Mouse (Mus musculus) adrenal gland, postnatal 14 days (tissue): Measurements from ENCODE around the gene Bglap3. TPM values are rescaled to one million over a fixed set of nuclear protein-coding genes. Genes with fewer than 3 reads are reported as not detected.
"Not testable (repeated sequence)": the region's sequence is repeated elsewhere in the genome, so short reads cannot be mapped to it uniquely, and the experiment has no call there.

Experiments
- DNase-seq: peaks from one replicate; pipeline ENCODE4 v3.0.0; 2021; ENCODE audit warnings: mixed read lengths
- long read RNA-seq, 2 experiments: library from polyadenylated mRNA; stranded (forward); transcript quantifications; one replicate each; pipeline ENCODE4 v2.0.0; 2021
- total RNA-seq: library from RNA; stranded (reverse); gene quantifications from 2 replicates; pipeline ENCODE4 v1.2.3, GENCODE M21; 2021

The Bglap3 gene
- 0.67 and 0.94 TPM in 2 replicates for total RNA-seq
- long read RNA-seq, experiment 1, partial matches to known transcripts, result 0 of 1 reads
- long read RNA-seq, experiment 1, other reads (novel, unspliced or antisense), result 1 of 1 reads
- long read RNA-seq, experiment 2, result 0 reads

GRCm38 (mm10) chr3:88372643-88373042 lies at the start of gene Bglap3:
TSS of gene Bglap3 (minus strand) at chr3:88372743.
- DNase-seq, result not testable (repeated sequence)

- no peak for DNase-seq
Observed at GRCm38 (mm10) chr3:88422020-88422720, 49.6 kb upstream of the Bglap3 start.

- no peak for DNase-seq
Observed at GRCm38 (mm10) chr3:88420771-88421170, 48.2 kb upstream of the Bglap3 start.

GRCm38 (mm10) chr3:88418016-88418415 lies 45.5 kb upstream of the Bglap3 start:
- peak; percentile 61 for DNase-seq

- DNase-seq, result no peak
Observed at GRCm38 (mm10) chr3:88415668-88416067, 43.1 kb upstream of the Bglap3 start.

- no peak for DNase-seq
Observed at GRCm38 (mm10) chr3:88412636-88413035, 40.1 kb upstream of the Bglap3 start.

- DNase-seq, result peak; percentile 73
Observed at GRCm38 (mm10) chr3:88411681-88412080, 39.1 kb upstream of the Bglap3 start.

- DNase-seq, result peak; percentile 64
Observed at GRCm38 (mm10) chr3:88410645-88411031, 38.1 kb upstream of the Bglap3 start.

- peak; percentile 96 for DNase-seq
Observed at GRCm38 (mm10) chr3:88409741-88410644, 37.5 kb upstream of the Bglap3 start, which contains the start of gene Pmf1. TSS of gene Pmf1 (minus strand) at chr3:88410331.

GRCm38 (mm10) chr3:88408953-88409352 lies 36.4 kb upstream of the Bglap3 start:
- DNase-seq, result peak; percentile 51

GRCm38 (mm10) chr3:88407529-88407928 lies 35.0 kb upstream of the Bglap3 start:
- no peak for DNase-seq

GRCm38 (mm10) chr3:88407090-88407489 lies 34.5 kb upstream of the Bglap3 start:
- peak; percentile 77 for DNase-seq

GRCm38 (mm10) chr3:88403522-88404230 lies 31.1 kb upstream of the Bglap3 start:
- DNase-seq, result no peak

GRCm38 (mm10) chr3:88398666-88399065 lies 26.1 kb upstream of the Bglap3 start:
- no peak for DNase-seq

GRCm38 (mm10) chr3:88395742-88396141 lies 23.2 kb upstream of the Bglap3 start:
- no peak for DNase-seq

- DNase-seq, result no peak
Observed at GRCm38 (mm10) chr3:88395288-88395687, 22.7 kb upstream of the Bglap3 start.

- DNase-seq, result no peak
Observed at GRCm38 (mm10) chr3:88393776-88394375, 21.3 kb upstream of the Bglap3 start.

GRCm38 (mm10) chr3:88384364-88384763 lies 11.8 kb upstream of the Bglap3 start, which contains the start of gene Bglap:
TSS of gene Bglap (minus strand) at chr3:88384464.
- DNase-seq, result no peak

GRCm38 (mm10) chr3:88382383-88382782 lies 9.8 kb upstream of the Bglap3 start:
- not testable (repeated sequence) for DNase-seq

- DNase-seq, result peak; percentile 49
Observed at GRCm38 (mm10) chr3:88381389-88382315, 9.1 kb upstream of the Bglap3 start.

- not testable (repeated sequence) for DNase-seq
Observed at GRCm38 (mm10) chr3:88378599-88378998, 6.1 kb upstream of the Bglap3 start, which contains the start of gene Bglap2. TSS of gene Bglap2 (minus strand) at chr3:88378699.
